Mouse (Mus musculus): Measurements from ENCODE around the gene Lkaaear1. TPM values are rescaled to one million over a fixed set of nuclear protein-coding genes. Genes with fewer than 3 reads are reported as not detected.

Gene Lkaaear1
- total and polyA plus RNA-seq, 3 experiments = not detected

GRCm38 (mm10) chr2:181663298-181663630, 35.0 kb downstream of the Lkaaear1 start:
- TF ChIP-seq TAL1 (IDR thresholded peaks at IDR 0.05; ENCODE audit: low read length) = peak; percentile 55
- TF ChIP-seq NELFE (IDR thresholded peaks at IDR 0.05; ENCODE audit: low read depth, low read length) = no peak
- TF ChIP-seq ZMIZ1 (IDR thresholded peaks at IDR 0.05; ENCODE audit: low read depth, low read length) = no peak
- TF ChIP-seq MYB (IDR thresholded peaks at IDR 0.05; ENCODE audit: low read depth, low read length) = no peak
- Histone ChIP-seq H3K79me2 (ENCODE audit: control insufficient read depth, insufficient read depth, low read length, poor library complexity) (no peaks in the 10 kb centered on the region), H3K36me3 (ENCODE audit: control insufficient read depth in 1 of 2, insufficient read depth in 2 of 2, low read length in 2 of 2) (no peaks in the 10 kb centered on the region), H3K27ac (ENCODE audit: control insufficient read depth, low read depth, low read length) (no peak overlapping the region), H3K9ac (ENCODE audit: control insufficient read depth, low read depth, low read length, poor library complexity, severe bottlenecking) (no peak overlapping the region), H3K4me3 (ENCODE audit: control insufficient read depth in 1 of 2, insufficient read depth in 1 of 2, low read depth in 2 of 2, low read length in 2 of 2) (no peak overlapping the region), H3K9me3 (replicated peaks; ENCODE audit: insufficient read depth, low read length) (no peaks in the 10 kb centered on the region), H3K4me1 (ENCODE audit: control insufficient read depth in 1 of 2, insufficient read depth in 2 of 2, low read length in 2 of 2) (peaks cover 0 to 12% of the 10 kb centered on the region in 2 experiments; a peak in 2 of 4 replicates), H3K27me3 (ENCODE audit: control insufficient read depth in 1 of 2, insufficient read depth in 2 of 2, low read length in 2 of 2) (peaks cover 0 to 2% of the 10 kb centered on the region in 2 experiments; a peak in 2 of 4 replicates)
- DNase-seq (ENCODE audit: low read depth, low spot score) = no peak

GRCm38 (mm10) chr2:181662620-181663297, 35.5 kb downstream of the Lkaaear1 start:
- H3K27me3 ChIP-seq (ENCODE audit: control insufficient read depth in 1 of 2, insufficient read depth in 2 of 2, low read length in 2 of 2) = no peaks in the 10 kb centered on the region; a peak in 1 of 4 replicates
- DNase-seq (ENCODE audit: low read depth, low spot score) = no peak
- peaks cover 0 to 12% of the 10 kb centered on the region in 2 experiments; a peak in 2 of 4 replicates for H3K4me1 ChIP-seq (ENCODE audit: control insufficient read depth in 1 of 2, insufficient read depth in 2 of 2, low read length in 2 of 2)
- no peaks in the 10 kb centered on the region for H3K79me2 ChIP-seq (ENCODE audit: control insufficient read depth, insufficient read depth, low read length, poor library complexity)
- no peak overlapping the region for H3K4me3 ChIP-seq (ENCODE audit: control insufficient read depth in 1 of 2, insufficient read depth in 1 of 2, low read depth in 2 of 2, low read length in 2 of 2)
- H3K9me3 ChIP-seq (replicated peaks; ENCODE audit: insufficient read depth, low read length) = no peaks in the 10 kb centered on the region
- H3K27ac ChIP-seq (ENCODE audit: control insufficient read depth, low read depth, low read length) = no peak overlapping the region
- TF ChIP-seq CTCF (IDR thresholded peaks at IDR 0.05 in 2 of 3, conservative IDR thresholded peaks at IDR 0.05 in 1 of 3; ENCODE audit: control insufficient read depth in 1 of 3, insufficient read depth in 1 of 3, low read depth in 2 of 3, low read length in 3 of 3, poor library complexity in 1 of 3, severe bottlenecking in 1 of 3) (no peak), NELFE (IDR thresholded peaks at IDR 0.05; ENCODE audit: low read depth, low read length) (no peak), ZMIZ1 (IDR thresholded peaks at IDR 0.05; ENCODE audit: low read depth, low read length) (no peak), POLR2A (IDR thresholded peaks at IDR 0.05; ENCODE audit: control insufficient read depth in 1 of 2, insufficient read depth in 1 of 2, low read depth in 1 of 2, low read length in 2 of 2, poor library complexity in 1 of 2) (no peak), CHD1 (IDR thresholded peaks at IDR 0.05; ENCODE audit: low read depth, low read length) (no peak), CHD2 (IDR thresholded peaks at IDR 0.05; ENCODE audit: low read length) (no peak), POLR2AphosphoS5 (IDR thresholded peaks at IDR 0.05; ENCODE audit: borderline replicate concordance, low read depth, low read length) (no peak), TAL1 (IDR thresholded peaks at IDR 0.05; ENCODE audit: low read length) (no peak), ETS1 (IDR thresholded peaks at IDR 0.05; ENCODE audit: low read depth, low read length) (no peak), ZNF384 (IDR thresholded peaks at IDR 0.05; ENCODE audit: low read depth, low read length) (no peak)
- no peaks in the 10 kb centered on the region for H3K36me3 ChIP-seq (ENCODE audit: control insufficient read depth in 1 of 2, insufficient read depth in 2 of 2, low read length in 2 of 2)
- no peak overlapping the region for H3K9ac ChIP-seq (ENCODE audit: control insufficient read depth, low read depth, low read length, poor library complexity, severe bottlenecking)

GRCm38 (mm10) chr2:181659609-181660055, 38.6 kb downstream of the Lkaaear1 start:
- Histone ChIP-seq H3K4me3 (ENCODE audit: control insufficient read depth in 1 of 2, insufficient read depth in 1 of 2, low read depth in 2 of 2, low read length in 2 of 2) (no peak overlapping the region), H3K4me1 (ENCODE audit: control insufficient read depth in 1 of 2, insufficient read depth in 2 of 2, low read length in 2 of 2) (peaks cover 0 to 12% of the 10 kb centered on the region in 2 experiments; a peak in 2 of 4 replicates), H3K9ac (ENCODE audit: control insufficient read depth, low read depth, low read length, poor library complexity, severe bottlenecking) (no peak overlapping the region), H3K27me3 (ENCODE audit: control insufficient read depth in 1 of 2, insufficient read depth in 2 of 2, low read length in 2 of 2) (no peaks in the 10 kb centered on the region), H3K79me2 (ENCODE audit: control insufficient read depth, insufficient read depth, low read length, poor library complexity) (no peaks in the 10 kb centered on the region), H3K27ac (ENCODE audit: control insufficient read depth, low read depth, low read length) (no peak overlapping the region), H3K36me3 (ENCODE audit: control insufficient read depth in 1 of 2, insufficient read depth in 2 of 2, low read length in 2 of 2) (no peaks in the 10 kb centered on the region; a peak in 1 of 4 replicates), H3K9me3 (replicated peaks; ENCODE audit: insufficient read depth, low read length) (no peaks in the 10 kb centered on the region)
- DNase-seq (ENCODE audit: low read depth, low spot score) = peak; percentile 77
- no peak for TF ChIP-seq ZNF384 (IDR thresholded peaks at IDR 0.05; ENCODE audit: low read depth, low read length)
- TF ChIP-seq RCOR1 (IDR thresholded peaks at IDR 0.05; ENCODE audit: low read depth, low read length) = no peak
- no peak for TF ChIP-seq MYC (IDR thresholded peaks at IDR 0.05; ENCODE audit: low read depth, low read length)
- no peak for TF ChIP-seq E2F4 (IDR thresholded peaks at IDR 0.05; ENCODE audit: borderline replicate concordance, low read depth, low read length)
- peak; percentile 82 to 86 (median 82) for TF ChIP-seq CTCF (IDR thresholded peaks at IDR 0.05 in 2 of 3, conservative IDR thresholded peaks at IDR 0.05 in 1 of 3; ENCODE audit: control insufficient read depth in 1 of 3, insufficient read depth in 1 of 3, low read depth in 2 of 3, low read length in 3 of 3, poor library complexity in 1 of 3, severe bottlenecking in 1 of 3)
- no peak; the same call in 1 of the 2 replicates for TF ChIP-seq BHLHE40 (IDR thresholded peaks at IDR 0.05; ENCODE audit: borderline replicate concordance, low read depth, low read length)
- TF ChIP-seq USF1 (IDR thresholded peaks at IDR 0.05; ENCODE audit: low read depth, low read length) = no peak
- TF ChIP-seq TCF12 (IDR thresholded peaks at IDR 0.05; ENCODE audit: low read depth, low read length) = no peak
- no peak for TF ChIP-seq POLR2AphosphoS2 (IDR thresholded peaks at IDR 0.05; ENCODE audit: low read length)
- no peak for TF ChIP-seq MEF2A (IDR thresholded peaks at IDR 0.05; ENCODE audit: extremely low read depth, insufficient replicate concordance, low read depth, low read length, poor library complexity, severe bottlenecking)
- no peak for TF ChIP-seq NRF1 (IDR thresholded peaks at IDR 0.05; ENCODE audit: insufficient read depth, low read depth, low read length, poor library complexity, severe bottlenecking)
- peak; percentile 69 for TF ChIP-seq ZC3H11A (IDR thresholded peaks at IDR 0.05; ENCODE audit: low read depth, low read length)
- peak; percentile 94 for TF ChIP-seq SMC3 (IDR thresholded peaks at IDR 0.05; ENCODE audit: low read depth, low read length)
- peak; percentile 71 for TF ChIP-seq RAD21 (IDR thresholded peaks at IDR 0.05; ENCODE audit: low read depth, low read length)
- no peak for TF ChIP-seq CHD1 (IDR thresholded peaks at IDR 0.05; ENCODE audit: low read depth, low read length)
- peak; percentile 71; the same call in 1 of the 2 replicates for TF ChIP-seq MAZ (IDR thresholded peaks at IDR 0.05; ENCODE audit: low read depth, low read length)

Measured in MEL (cell line).